Mouse (Mus musculus): Measurements from ENCODE around the gene Prss27. TPM values are rescaled to one million over a fixed set of nuclear protein-coding genes. Genes with fewer than 3 reads are reported as not detected.

Gene Prss27
- not detected in 2 replicates for polyA plus RNA-seq (2014; fragmentation: Nextera tagmentation; extraction: Ambion mirVana)

- H3K9ac ChIP-seq (ENCODE audit: low read depth, low read length), result no peak within 1 kb of the TSS
- H3K27me3 ChIP-seq (ENCODE audit: control insufficient read depth, insufficient read depth, low read length), result no peaks in the 10 kb centered on the region
- ATAC-seq (ENCODE audit: low FRiP score, low TSS enrichment), result no peak
- 72% methylated on average over 4 of the region's 4 CpGs for whole genome bisulfite sequencing
- H3K9me3 ChIP-seq (ENCODE audit: control insufficient read depth, low read length), result no peaks in the 10 kb centered on the region
- H3K27ac ChIP-seq (ENCODE audit: low read depth, low read length), result no peak within 1 kb of the TSS
- H3K4me2 ChIP-seq (replicated peaks; ENCODE audit: low read depth, low read length), result no peak within 1 kb of the TSS
- H3K4me3 ChIP-seq (ENCODE audit: low read length), result no peak within 1 kb of the TSS
- no peaks in the 10 kb centered on the region for H3K36me3 ChIP-seq (ENCODE audit: control insufficient read depth, insufficient read depth, low read length)
- no peaks in the 10 kb centered on the region for H3K4me1 ChIP-seq (ENCODE audit: control insufficient read depth, insufficient read depth, low read length)
Measured at GRCm38 (mm10) chr17:24037844-24038243, at the start of gene Prss27. Gene Prss27, plus strand, starts transcription at chr17:24038144.

GRCm38 (mm10) chr17:23989802-23990201, 48.1 kb upstream of the Prss27 start:
- H3K9me3 ChIP-seq (ENCODE audit: control insufficient read depth, low read length), result no peaks in the 10 kb centered on the region
- H3K4me2 ChIP-seq (replicated peaks; ENCODE audit: low read depth, low read length), result no peak overlapping the region
- no peaks in the 10 kb centered on the region for H3K27me3 ChIP-seq (ENCODE audit: control insufficient read depth, insufficient read depth, low read length)
- H3K27ac ChIP-seq (ENCODE audit: low read depth, low read length), result no peak overlapping the region
- no peaks in the 10 kb centered on the region for H3K4me1 ChIP-seq (ENCODE audit: control insufficient read depth, insufficient read depth, low read length)
- H3K4me3 ChIP-seq (ENCODE audit: low read length), result no peak overlapping the region
- no peak for ATAC-seq (ENCODE audit: low FRiP score, low TSS enrichment)
- no peaks in the 10 kb centered on the region for H3K36me3 ChIP-seq (ENCODE audit: control insufficient read depth, insufficient read depth, low read length)
- no peak overlapping the region for H3K9ac ChIP-seq (ENCODE audit: low read depth, low read length)
- WGBS, result 60% methylated on average over 2 of the region's 2 CpGs

- ATAC-seq (ENCODE audit: low FRiP score, low TSS enrichment), result peak; percentile 60
- no peak overlapping the region for H3K27ac ChIP-seq (ENCODE audit: low read depth, low read length)
- H3K9ac ChIP-seq (ENCODE audit: low read depth, low read length), result no peak overlapping the region
- no peaks in the 10 kb centered on the region for H3K36me3 ChIP-seq (ENCODE audit: control insufficient read depth, insufficient read depth, low read length)
- H3K4me3 ChIP-seq (ENCODE audit: low read length), result no peak overlapping the region; the same call in 1 of the 2 replicates
- WGBS, result 42% methylated on average over 9 of the region's 9 CpGs
- H3K9me3 ChIP-seq (ENCODE audit: control insufficient read depth, low read length), result no peaks in the 10 kb centered on the region
- H3K4me2 ChIP-seq (replicated peaks; ENCODE audit: low read depth, low read length), result peak overlapping the region; percentile 42
- H3K4me1 ChIP-seq (ENCODE audit: control insufficient read depth, insufficient read depth, low read length), result no peaks in the 10 kb centered on the region
- H3K27me3 ChIP-seq (ENCODE audit: control insufficient read depth, insufficient read depth, low read length), result no peaks in the 10 kb centered on the region
Measured at GRCm38 (mm10) chr17:23992789-23993553, 45.0 kb upstream of the Prss27 start.

GRCm38 (mm10) chr17:23993559-23994428, 44.1 kb upstream of the Prss27 start:
- WGBS, result 10% methylated on average over 31 of the region's 31 CpGs
- Histone ChIP-seq H3K4me2 (replicated peaks; ENCODE audit: low read depth, low read length) (peak overlapping the region; percentile 42), H3K9me3 (ENCODE audit: control insufficient read depth, low read length) (no peaks in the 10 kb centered on the region), H3K27me3 (ENCODE audit: control insufficient read depth, insufficient read depth, low read length) (no peaks in the 10 kb centered on the region), H3K4me1 (ENCODE audit: control insufficient read depth, insufficient read depth, low read length) (no peaks in the 10 kb centered on the region), H3K27ac (ENCODE audit: low read depth, low read length) (no peak overlapping the region), H3K9ac (ENCODE audit: low read depth, low read length) (peak overlapping the region; percentile 56), H3K4me3 (ENCODE audit: low read length) (no peak overlapping the region; the same call in 1 of the 2 replicates), H3K36me3 (ENCODE audit: control insufficient read depth, insufficient read depth, low read length) (no peaks in the 10 kb centered on the region)
- peak; percentile 82 for ATAC-seq (ENCODE audit: low FRiP score, low TSS enrichment)

- Histone ChIP-seq H3K4me2 (replicated peaks; ENCODE audit: low read depth, low read length) (no peak overlapping the region), H3K36me3 (ENCODE audit: control insufficient read depth, insufficient read depth, low read length) (no peaks in the 10 kb centered on the region), H3K4me1 (ENCODE audit: control insufficient read depth, insufficient read depth, low read length) (no peaks in the 10 kb centered on the region), H3K27me3 (ENCODE audit: control insufficient read depth, insufficient read depth, low read length) (no peaks in the 10 kb centered on the region), H3K27ac (ENCODE audit: low read depth, low read length) (no peak overlapping the region), H3K9me3 (ENCODE audit: control insufficient read depth, low read length) (no peaks in the 10 kb centered on the region), H3K4me3 (ENCODE audit: low read length) (no peak overlapping the region), H3K9ac (ENCODE audit: low read depth, low read length) (no peak overlapping the region)
- WGBS, result 85% methylated on average over 7 of the region's 7 CpGs
- ATAC-seq (ENCODE audit: low FRiP score, low TSS enrichment), result no peak
Measured at GRCm38 (mm10) chr17:23994667-23995066, 43.3 kb upstream of the Prss27 start.

GRCm38 (mm10) chr17:23995421-23995820, 42.5 kb upstream of the Prss27 start:
- WGBS, result 44% methylated on average over 1 of the region's 1 CpGs

GRCm38 (mm10) chr17:23997901-23998300, 40.0 kb upstream of the Prss27 start, which contains the start of gene Prss22:
Gene Prss22, minus strand, starts transcription at chr17:23998100.
- ATAC-seq (ENCODE audit: low FRiP score, low TSS enrichment), result no peak
- WGBS, result 82% methylated on average over 2 of the region's 2 CpGs
- no peak within 1 kb of the TSS for H3K4me2 ChIP-seq (replicated peaks; ENCODE audit: low read depth, low read length)

More at GRCm38 (mm10) chr17:23995421-23995820, 42.5 kb upstream of the Prss27 start:
- ATAC-seq (ENCODE audit: low FRiP score, low TSS enrichment), result no peak
- no peaks in the 10 kb centered on the region for H3K36me3 ChIP-seq (ENCODE audit: control insufficient read depth, insufficient read depth, low read length)
- H3K4me3 ChIP-seq (ENCODE audit: low read length), result no peak overlapping the region
- no peak overlapping the region for H3K4me2 ChIP-seq (replicated peaks; ENCODE audit: low read depth, low read length)
- no peaks in the 10 kb centered on the region for H3K27me3 ChIP-seq (ENCODE audit: control insufficient read depth, insufficient read depth, low read length)
- no peak overlapping the region for H3K9ac ChIP-seq (ENCODE audit: low read depth, low read length)
- H3K4me1 ChIP-seq (ENCODE audit: control insufficient read depth, insufficient read depth, low read length), result no peaks in the 10 kb centered on the region
- no peaks in the 10 kb centered on the region for H3K9me3 ChIP-seq (ENCODE audit: control insufficient read depth, low read length)
- no peak overlapping the region for H3K27ac ChIP-seq (ENCODE audit: low read depth, low read length)

GRCm38 (mm10) chr17:23998383-23998782, 39.6 kb upstream of the Prss27 start:
- Histone ChIP-seq H3K27ac (ENCODE audit: low read depth, low read length) (no peak overlapping the region), H3K27me3 (ENCODE audit: control insufficient read depth, insufficient read depth, low read length) (no peaks in the 10 kb centered on the region), H3K9ac (ENCODE audit: low read depth, low read length) (no peak overlapping the region), H3K36me3 (ENCODE audit: control insufficient read depth, insufficient read depth, low read length) (no peaks in the 10 kb centered on the region), H3K4me3 (ENCODE audit: low read length) (no peak overlapping the region), H3K4me1 (ENCODE audit: control insufficient read depth, insufficient read depth, low read length) (no peaks in the 10 kb centered on the region), H3K9me3 (ENCODE audit: control insufficient read depth, low read length) (no peaks in the 10 kb centered on the region), H3K4me2 (replicated peaks; ENCODE audit: low read depth, low read length) (no peak overlapping the region)
- ATAC-seq (ENCODE audit: low FRiP score, low TSS enrichment), result no peak
- 30% methylated on average over 6 of the region's 6 CpGs for WGBS

More at GRCm38 (mm10) chr17:23997901-23998300, 40.0 kb upstream of the Prss27 start, which contains the start of gene Prss22:
- H3K9me3 ChIP-seq (ENCODE audit: control insufficient read depth, low read length), result no peaks in the 10 kb centered on the region
- H3K4me3 ChIP-seq (ENCODE audit: low read length), result no peak within 1 kb of the TSS
- no peaks in the 10 kb centered on the region for H3K27me3 ChIP-seq (ENCODE audit: control insufficient read depth, insufficient read depth, low read length)
- H3K36me3 ChIP-seq (ENCODE audit: control insufficient read depth, insufficient read depth, low read length), result no peaks in the 10 kb centered on the region
- H3K27ac ChIP-seq (ENCODE audit: low read depth, low read length), result no peak within 1 kb of the TSS
- H3K9ac ChIP-seq (ENCODE audit: low read depth, low read length), result no peak within 1 kb of the TSS
- no peaks in the 10 kb centered on the region for H3K4me1 ChIP-seq (ENCODE audit: control insufficient read depth, insufficient read depth, low read length)
